Mouse (Mus musculus) ovary, postnatal 36 days (tissue): Measurements from ENCODE around the gene Tmem175.
"Not testable (repeated sequence)": the region's sequence is repeated elsewhere in the genome, so short reads cannot be mapped to it uniquely, and the experiment has no call there.

Experiments used
- DNase-seq: peaks from one replicate; pipeline ENCODE4 v3.0.0; 2022; ENCODE audit warnings: low spot score, mixed read lengths

Gene Tmem175

GRCm38 (mm10) chr5:108629634-108630483 lies at the start of gene Tmem175, which contains the start of gene Gak:
Tmem175 (plus strand) TSS chr5:108629770.
Gak (minus strand) TSS chr5:108629755.
- peak; percentile 90 for DNase-seq

GRCm38 (mm10) chr5:108581361-108581891 lies 48.1 kb upstream of the Tmem175 start:
- no peak for DNase-seq

- DNase-seq, result no peak
Measured at GRCm38 (mm10) chr5:108599923-108600322, 29.6 kb upstream of the Tmem175 start.

- DNase-seq, result no peak
Measured at GRCm38 (mm10) chr5:108602537-108602936, 27.0 kb upstream of the Tmem175 start.

- no peak for DNase-seq
Measured at GRCm38 (mm10) chr5:108610426-108610825, 19.1 kb upstream of the Tmem175 start.

GRCm38 (mm10) chr5:108621870-108622269 lies 7.7 kb upstream of the Tmem175 start:
- DNase-seq, result no peak

- DNase-seq, result no peak
Measured at GRCm38 (mm10) chr5:108626050-108626660, 3.4 kb upstream of the Tmem175 start.

- DNase-seq, result no peak
Measured at GRCm38 (mm10) chr5:108628891-108629633, 508 bp upstream of the Tmem175 start.

GRCm38 (mm10) chr5:108633676-108634075 lies 4.1 kb downstream of the Tmem175 start:
- DNase-seq, result no peak

GRCm38 (mm10) chr5:108634088-108634487 lies 4.5 kb downstream of the Tmem175 start:
- not testable (repeated sequence) for DNase-seq

GRCm38 (mm10) chr5:108636172-108636571 lies 6.6 kb downstream of the Tmem175 start:
- DNase-seq, result no peak

GRCm38 (mm10) chr5:108643674-108644073 lies 14.1 kb downstream of the Tmem175 start:
- DNase-seq, result no peak

GRCm38 (mm10) chr5:108645651-108646342 lies 16.2 kb downstream of the Tmem175 start:
- DNase-seq, result no peak

- DNase-seq, result no peak
Measured at GRCm38 (mm10) chr5:108646343-108646660, 16.7 kb downstream of the Tmem175 start.

- DNase-seq, result no peak
Measured at GRCm38 (mm10) chr5:108647311-108647710, 17.7 kb downstream of the Tmem175 start.

- no peak for DNase-seq
Measured at GRCm38 (mm10) chr5:108647820-108648465, 18.4 kb downstream of the Tmem175 start.

- DNase-seq, result no peak
Measured at GRCm38 (mm10) chr5:108648937-108649576, 19.5 kb downstream of the Tmem175 start.

- no peak for DNase-seq
Measured at GRCm38 (mm10) chr5:108650341-108650740, 20.8 kb downstream of the Tmem175 start.

GRCm38 (mm10) chr5:108651136-108651720 lies 21.7 kb downstream of the Tmem175 start:
- DNase-seq, result no peak

- DNase-seq, result no peak
Measured at GRCm38 (mm10) chr5:108651823-108652222, 22.3 kb downstream of the Tmem175 start.
